Mouse (Mus musculus): ENCODE data around the gene Ccnq.

GRCm38 (mm10) chr11:78702319-78702718 is 49.2 kb downstream of the Ccnq start:
- TF ChIP-seq CTCF (conservative IDR thresholded peaks at IDR 0.05; ENCODE audit: insufficient read depth, insufficient read length, low read depth, low read length) (no peak), POLR2A (IDR thresholded peaks at IDR 0.05; ENCODE audit: low read depth, low read length) (no peak)
